Mouse (Mus musculus) embryonic facial prominence, embryonic 13.5 days (tissue): ENCODE data around the gene Cyp4f40. TPM values are rescaled to one million over a fixed set of nuclear protein-coding genes. Genes with fewer than 3 reads are reported as not detected.
"Not testable (repeated sequence)": the region's sequence is repeated elsewhere in the genome, so short reads cannot be mapped to it uniquely, and the experiment has no call there.

Experiments
- ATAC-seq: fragments of 200-750 bp; cut with Nextera tagmentation; 2 replicates; pipeline ENCODE4 v1.8.0; 2017; ENCODE audit warnings: low read depth; ENCODE audit not compliant: insufficient number of reproducible peaks, insufficient read depth, low FRiP score, low TSS enrichment
- H3K27ac ChIP-seq: fragments of 300-500 bp; sonication (generic); 2 replicates; pipeline ENCODE4 v1.5.1; 2015; ENCODE audit warnings: moderate library complexity, mild to moderate bottlenecking, inconsistent platforms
- H3K27me3 ChIP-seq: fragments of 300-500 bp; sonication (generic); 2 replicates; pipeline ENCODE4 v1.6.1; 2015; ENCODE audit warnings: mild to moderate bottlenecking, inconsistent platforms
- H3K36me3 ChIP-seq: fragments of 300-500 bp; sonication (generic); 2 replicates; pipeline ENCODE4 v1.6.1; 2015; ENCODE audit warnings: mild to moderate bottlenecking, inconsistent platforms
- H3K4me1 ChIP-seq: fragments of 300-500 bp; sonication (generic); 2 replicates; pipeline ENCODE4 v1.6.1; 2015; ENCODE audit warnings: inconsistent platforms
- H3K4me2 ChIP-seq: fragments of 300-500 bp; sonication (generic); 2 replicates; pipeline ENCODE4 v1.6.1; 2015; ENCODE audit warnings: moderate library complexity, mild to moderate bottlenecking, inconsistent platforms
- H3K4me3 ChIP-seq: fragments of 300-500 bp; sonication (generic); 2 replicates; pipeline ENCODE4 v1.5.1; 2015; ENCODE audit warnings: mild to moderate bottlenecking, inconsistent platforms
- H3K9ac ChIP-seq: fragments of 300-500 bp; sonication (generic); 2 replicates; pipeline ENCODE4 v1.6.1; 2015; ENCODE audit warnings: mild to moderate bottlenecking, inconsistent platforms
- H3K9me3 ChIP-seq: fragments of 300-500 bp; sonication (generic); 2 replicates; pipeline ENCODE4 v1.6.1; 2016; ENCODE audit warnings: inconsistent platforms
- WGBS: fragments of 180-500 bp; shearing (Covaris S2); methylation state at CpG from one replicate; pipeline ENCODE4 v1.1.7; 2015; ENCODE audit warnings: mixed read lengths; 5-methylcytosine and 5-hydroxymethylcytosine counted together
- polyA plus RNA-seq: library from polyadenylated mRNA; unstranded; fragments of >200 nt; fragmentation: Nextera tagmentation; extraction: Ambion mirVana; gene quantifications from 2 replicates; pipeline ENCODE4 v1.2.1, GENCODE M21; 2015

Gene Cyp4f40
- polyA plus RNA-seq, 1 experiment from 2014 or later: not detected

GRCm38 (mm10) chr17:32722151-32722550, 63.5 kb downstream of the Cyp4f40 start:
- not testable (repeated sequence) for H3K4me1 ChIP-seq, H3K9me3 ChIP-seq, H3K4me3 ChIP-seq, H3K9ac ChIP-seq, H3K27ac ChIP-seq, H3K4me2 ChIP-seq, H3K36me3 ChIP-seq, H3K27me3 ChIP-seq, ATAC-seq
- WGBS: 90% methylated on average over 1 of the region's 1 CpGs

GRCm38 (mm10) chr17:32722771-32723170, 64.1 kb downstream of the Cyp4f40 start:
- H3K9ac ChIP-seq: no peak overlapping the region
- H3K4me2 ChIP-seq: no peak overlapping the region
- ATAC-seq: no peak
- H3K9me3 ChIP-seq: peaks cover 3% of the 10 kb centered on the region; the same call in 1 of the 2 replicates
- 75% methylated on average over 7 of the region's 7 CpGs for WGBS
- no peak overlapping the region for H3K27ac ChIP-seq
- H3K4me1 ChIP-seq: no peaks in the 10 kb centered on the region
- no peaks in the 10 kb centered on the region for H3K27me3 ChIP-seq
- no peak overlapping the region for H3K4me3 ChIP-seq
- no peaks in the 10 kb centered on the region for H3K36me3 ChIP-seq

- H3K27ac ChIP-seq, H3K36me3 ChIP-seq, ATAC-seq, H3K9ac ChIP-seq, H3K4me1 ChIP-seq, H3K27me3 ChIP-seq, H3K4me3 ChIP-seq, H3K4me2 ChIP-seq, H3K9me3 ChIP-seq: not testable (repeated sequence)
Observed at GRCm38 (mm10) chr17:32726360-32726759, 67.7 kb downstream of the Cyp4f40 start.

Other genes with a start within 250 kb of the Cyp4f40 start
- gene Pglyrp2, start 234.7 kb upstream of the Cyp4f40 start, polyA plus RNA-seq: 0.08 and 0.15 TPM in 2 replicates
- gene Cyp4f39, start 206.2 kb upstream of the Cyp4f40 start, polyA plus RNA-seq: 2.0 and 3.5 TPM in 2 replicates
- 18.4 and 20.3 TPM in 2 replicates for gene Cyp4f17, start 152.8 kb upstream of the Cyp4f40 start, polyA plus RNA-seq
- 20.5 and 23.0 TPM in 2 replicates for gene Cyp4f16, start 122.3 kb upstream of the Cyp4f40 start, polyA plus RNA-seq
- not detected in 2 replicates for gene Cyp4f37, start 37.6 kb upstream of the Cyp4f40 start, polyA plus RNA-seq
- 0.45 and 1.1 TPM in 2 replicates for gene Cyp4f15, start 26.7 kb downstream of the Cyp4f40 start, polyA plus RNA-seq
- 37.2 and 41.1 TPM in 2 replicates for gene Zfp871, start 129.4 kb downstream of the Cyp4f40 start, polyA plus RNA-seq
- 6.8 and 9.4 TPM in 2 replicates for gene Zfp811, start 151.0 kb downstream of the Cyp4f40 start, polyA plus RNA-seq
- gene Zfp799, start 171.4 kb downstream of the Cyp4f40 start, polyA plus RNA-seq: 20.2 TPM in 2 replicates
- gene Zfp870, start 232.7 kb downstream of the Cyp4f40 start, polyA plus RNA-seq: 8.7 and 10.0 TPM in 2 replicates